Mouse (Mus musculus) left cerebral cortex, postnatal 4 days (tissue): ENCODE results near the gene Zfp366. TPM values are rescaled to one million over a fixed set of nuclear protein-coding genes. Genes with fewer than 3 reads are reported as not detected.

Experiments used
- DNase-seq: peaks from one replicate; pipeline ENCODE4 v3.0.0-alpha.2; 2022
- intact Hi-C: fragments of 180-260 bp; cut with DNase I; formaldehyde crosslinking; loops from one replicate; pipeline ENCODE4 v1.15.1; 2025
- total RNA-seq, 2 experiments: library from RNA; stranded (reverse); gene quantifications; 2 replicates each; pipeline ENCODE4 v1.2.3; 2021

Zfp366 gene
- total RNA-seq, 2 experiments from 2014 or later: 4.3 to 4.7 TPM

DNA sequence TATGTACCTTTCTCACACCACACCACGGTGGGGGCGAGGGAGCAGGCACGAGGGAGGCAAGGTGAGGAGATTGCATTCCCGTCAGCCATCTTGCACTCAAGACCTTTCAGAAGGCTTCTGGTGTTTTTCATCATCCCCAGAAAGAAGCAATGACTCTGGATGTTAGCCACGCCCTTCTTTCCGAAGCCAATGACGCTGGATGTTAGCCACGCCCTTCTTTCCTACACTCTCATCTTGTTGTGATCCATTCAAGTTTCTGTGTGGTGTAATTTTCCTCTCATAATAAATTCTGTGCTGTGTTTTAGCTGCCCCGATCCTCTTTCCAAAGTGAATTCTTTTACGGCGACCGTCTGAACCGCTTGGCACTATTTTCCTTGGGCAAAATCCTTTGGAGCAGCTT, 109.6 kb downstream of the Zfp366 start:
- DNase-seq: no peak
- intact Hi-C loops: no loop called here

DNA sequence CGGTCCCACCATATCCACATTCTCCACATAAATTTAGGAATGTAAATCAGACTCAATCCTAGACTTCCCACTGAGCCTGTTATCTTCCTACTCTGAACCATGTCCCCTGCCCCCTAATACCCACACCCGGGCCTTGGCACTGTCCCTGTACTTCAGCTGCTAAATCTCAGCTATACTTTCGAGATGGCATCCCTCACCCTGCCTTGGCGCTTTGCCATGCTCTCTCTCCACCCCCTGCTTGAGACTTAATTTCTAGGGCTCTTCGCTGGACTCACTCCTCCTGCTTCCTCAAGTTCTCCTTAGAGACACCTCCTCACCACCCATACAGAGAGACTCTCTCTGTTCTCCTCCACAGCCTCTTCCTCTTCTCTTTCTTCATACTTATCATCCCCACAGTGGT, 115.3 kb downstream of the Zfp366 start:
- intact Hi-C loops: no loop called here
- peak; percentile 34 for DNase-seq

Other genes starting within 250 kb of the Zfp366 start
- gene 1700024P04Rik, start 200.3 kb upstream of the Zfp366 start, total RNA-seq: not detected
- 10 to 100 TPM; 31.7 to 33.5 TPM for gene Ptcd2, start 159.9 kb downstream of the Zfp366 start, total RNA-seq
- gene Mrps27, start 160.0 kb downstream of the Zfp366 start, total RNA-seq: 10 to 100 TPM; 28.3 to 28.7 TPM